Mouse (Mus musculus): Measurements from ENCODE around the gene Gin1.

DNA sequence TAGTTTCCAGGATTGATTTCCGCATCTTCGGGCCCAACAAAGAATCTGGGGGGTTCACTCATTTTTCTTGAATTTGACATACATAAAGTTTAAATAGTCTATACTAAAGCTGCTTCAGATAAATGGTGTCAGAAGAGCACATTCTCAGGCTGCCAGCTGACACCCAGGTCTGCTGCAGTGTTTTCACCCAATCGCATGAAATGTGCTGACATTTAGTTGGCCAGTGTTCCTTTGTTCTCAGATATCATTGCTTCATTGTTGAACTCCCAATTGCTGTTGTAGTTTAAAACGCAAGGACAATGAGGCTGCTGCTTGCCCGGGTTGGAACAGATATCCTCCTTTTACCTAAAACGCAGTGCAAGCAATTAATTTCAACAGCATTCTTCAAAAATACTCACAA is 8.5 kb upstream of the Gin1 start:
- no peak for TF ChIP-seq POLR2A (IDR thresholded peaks at IDR 0.05; ENCODE audit: borderline replicate concordance, control insufficient read depth, low read depth, low read length)
- no peak for TF ChIP-seq CTCF (IDR thresholded peaks at IDR 0.05; ENCODE audit: control insufficient read depth, insufficient read depth, low read length)

Measured in bone marrow, adult 2 months (tissue).